Mouse (Mus musculus) kidney, adult 2 months (tissue): ENCODE measurements around the gene Tmem50b. TPM values are rescaled to one million over a fixed set of nuclear protein-coding genes. Genes with fewer than 3 reads are reported as not detected.
A peak's percentile ranks its signal among the peaks of the same experiment; 100 is the strongest.

Experiments
- DNase-seq: peaks from one replicate; pipeline ENCODE4 v3.0.0; 2021
- H3K27ac ChIP-seq: fragments of 200-500 bp; 2 replicates; pipeline ENCODE4 v1.5.1; 2012; ENCODE audit warnings: low read depth, low read length, control low read depth, inconsistent platforms; ENCODE audit not compliant: insufficient read depth
- H3K27me3 ChIP-seq: fragments of 200-500 bp; replicated peaks from 2 replicates; pipeline ENCODE4 v1.6.1; 2012; ENCODE audit warnings: mild to moderate bottlenecking, moderate library complexity, low read length, inconsistent platforms; ENCODE audit not compliant: control insufficient read depth, insufficient read depth
- H3K36me3 ChIP-seq: fragments of 200-500 bp; 2 replicates; pipeline ENCODE4 v1.6.1; 2012; ENCODE audit warnings: mild to moderate bottlenecking, moderate library complexity, low read length, inconsistent platforms; ENCODE audit not compliant: control insufficient read depth, insufficient read depth
- H3K4me1 ChIP-seq: fragments of 200-500 bp; 2 replicates; pipeline ENCODE4 v1.6.1; 2011; ENCODE audit warnings: low read length; ENCODE audit not compliant: control insufficient read depth, insufficient read depth
- H3K4me3 ChIP-seq: fragments of 200-500 bp; 2 replicates; pipeline ENCODE4 v1.5.1; 2011; ENCODE audit warnings: mild to moderate bottlenecking, low read depth, low read length, control low read depth; ENCODE audit not compliant: insufficient read depth
- CTCF ChIP-seq: fragments of 200-500 bp; conservative IDR thresholded peaks from 2 replicates; pipeline ENCODE4 v1.5.1; 2011; ENCODE audit warnings: low read depth, mild to moderate bottlenecking, control low read depth, low read length, moderate library complexity, mixed read lengths; ENCODE audit not compliant: insufficient read depth, insufficient read length
- POLR2A ChIP-seq: fragments of 200-500 bp; IDR thresholded peaks from one replicate; pipeline ENCODE4 v1.6.1; 2011; ENCODE audit warnings: low read depth, low read length, control low read depth
- WGBS: fragments of 180-500 bp; shearing (Covaris S2); methylation state at CpG from one replicate; pipeline ENCODE4 v1.1.7; 2018; 5-methylcytosine and 5-hydroxymethylcytosine counted together
- polyA plus RNA-seq: library from polyadenylated mRNA; depleted of rRNA; stranded (reverse); fragments of >200 nt; gene quantifications from 2 replicates; pipeline ENCODE4 v1.2.3, GENCODE M21; 2012

Gene Tmem50b
- polyA plus RNA-seq, 1 experiment: 40.7 TPM

GRCm38 (mm10) chr16:91547974-91548373 lies 49.6 kb downstream of the Tmem50b start:
- DNase-seq: no peak
- WGBS: 22% methylated on average over 5 of the region's 5 CpGs
- peak overlapping the region; percentile 83; the same call in 1 of the 2 replicates for H3K27ac ChIP-seq
- H3K27me3 ChIP-seq: no peaks in the 10 kb centered on the region
- no peak for TF ChIP-seq CTCF
- no peak for TF ChIP-seq POLR2A
- no peaks in the 10 kb centered on the region for H3K36me3 ChIP-seq
- H3K4me1 ChIP-seq: peaks cover 15% of the 10 kb centered on the region
- peak overlapping the region; percentile 87 for H3K4me3 ChIP-seq

GRCm38 (mm10) chr16:91546836-91547741 lies 50.5 kb downstream of the Tmem50b start, which contains the start of gene Ifngr2:
Gene Ifngr2 (plus strand): TSS chr16:91547072.
- Histone ChIP-seq H3K36me3 (no peaks in the 10 kb centered on the region), H3K27me3 (no peaks in the 10 kb centered on the region), H3K27ac (peak within 1 kb of the TSS; percentile 92), H3K4me3 (peak within 1 kb of the TSS; percentile 87), H3K4me1 (peaks cover 15% of the 10 kb centered on the region)
- DNase-seq: peak; percentile 76
- WGBS: under 1% methylated on average over 51 of the region's 74 CpGs
- TF ChIP-seq POLR2A (peak; percentile 32), CTCF (no peak)

DNA sequence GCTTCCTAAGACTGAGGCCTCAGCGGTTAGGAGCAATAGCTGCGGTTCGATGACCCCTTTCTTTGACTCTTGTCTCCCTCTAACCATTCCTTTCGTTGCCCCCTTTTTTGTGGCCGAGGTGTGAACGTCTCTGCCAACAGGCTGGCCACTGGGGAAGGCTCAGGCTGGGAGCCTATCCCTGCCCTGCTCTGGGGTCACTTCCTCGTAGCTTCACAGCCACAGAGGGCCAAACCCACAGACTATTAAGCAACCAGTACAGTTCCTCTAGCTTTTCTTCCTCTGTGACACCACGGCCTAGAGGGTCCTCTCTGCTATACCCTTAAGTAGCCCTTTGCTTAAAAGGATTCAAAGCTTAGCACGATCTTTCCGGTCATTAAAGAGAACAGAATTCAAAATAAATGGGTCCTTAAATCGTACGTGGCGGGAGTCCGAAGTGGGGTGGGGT lies 51.2 kb downstream of the Tmem50b start:
- Histone ChIP-seq H3K4me1 (peaks cover 15% of the 10 kb centered on the region), H3K36me3 (no peaks in the 10 kb centered on the region), H3K27ac (peak overlapping the region; percentile 92), H3K4me3 (peak overlapping the region; percentile 87), H3K27me3 (no peaks in the 10 kb centered on the region)
- DNase-seq: no peak
- TF ChIP-seq POLR2A: no peak
- TF ChIP-seq CTCF: no peak
- WGBS: 19% methylated on average over 14 of the region's 14 CpGs

DNA sequence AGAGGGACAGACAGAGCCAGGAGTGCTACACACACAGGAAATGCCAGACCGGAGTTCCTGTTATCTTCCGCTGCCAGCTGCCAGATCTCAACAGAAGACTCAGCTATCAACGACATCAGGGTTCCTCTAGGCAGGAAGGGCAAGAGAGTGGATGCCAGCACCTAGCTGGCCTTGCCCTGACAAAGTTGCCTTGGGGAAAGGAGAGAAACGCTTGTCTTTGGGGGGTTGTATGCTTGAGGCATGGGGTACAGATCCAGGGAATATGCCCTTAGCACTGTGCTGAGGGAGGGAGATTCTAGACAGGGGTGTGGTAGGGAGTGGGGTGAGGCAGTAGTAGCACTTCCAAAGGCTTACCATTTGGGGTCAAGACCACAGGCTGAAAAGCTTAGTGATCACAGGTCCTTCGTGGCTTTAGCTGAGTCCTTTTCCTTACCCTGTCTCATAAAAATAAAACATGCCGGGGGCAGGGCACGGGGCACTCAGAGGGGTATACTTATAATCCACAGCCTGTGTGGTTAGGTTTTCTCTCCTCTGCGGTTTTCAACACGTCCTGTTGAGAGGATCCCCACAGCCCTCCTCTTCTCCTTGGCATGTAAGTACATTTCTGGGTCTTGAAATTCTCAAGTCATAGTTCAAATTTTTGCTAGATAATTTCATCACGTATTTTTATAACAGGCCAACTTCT lies 51.9 kb downstream of the Tmem50b start:
- 64% methylated on average over 10 of the region's 10 CpGs for WGBS
- H3K36me3 ChIP-seq: no peaks in the 10 kb centered on the region
- no peak for TF ChIP-seq CTCF
- TF ChIP-seq POLR2A: no peak
- DNase-seq: peak; percentile 58
- no peaks in the 10 kb centered on the region for H3K27me3 ChIP-seq
- peaks cover 15% of the 10 kb centered on the region for H3K4me1 ChIP-seq
- no peak overlapping the region for H3K4me3 ChIP-seq
- peak overlapping the region; percentile 92 for H3K27ac ChIP-seq

DNA sequence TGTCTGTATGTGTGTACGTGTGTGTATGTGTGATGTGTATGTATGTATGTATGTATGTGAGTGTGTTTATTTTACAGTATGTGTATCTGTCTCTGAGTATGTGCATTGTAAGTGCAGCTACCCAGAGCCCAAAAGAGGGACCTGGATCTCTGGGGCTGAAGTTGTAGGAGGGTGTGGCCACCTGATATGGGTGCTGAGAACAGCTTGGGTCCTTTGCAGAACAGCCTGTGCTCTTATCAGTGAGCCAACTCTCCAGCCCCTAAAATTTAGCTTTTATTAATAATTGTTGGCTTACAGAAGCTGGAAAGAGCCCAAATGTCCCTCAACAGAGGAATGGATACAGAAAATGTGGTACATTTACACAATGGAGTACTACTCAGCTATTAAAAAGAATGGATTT lies 54.0 kb downstream of the Tmem50b start:
- no peak overlapping the region for H3K27ac ChIP-seq
- H3K4me3 ChIP-seq: no peak overlapping the region
- no peaks in the 10 kb centered on the region for H3K27me3 ChIP-seq
- no peaks in the 10 kb centered on the region for H3K36me3 ChIP-seq
- TF ChIP-seq CTCF (no peak), POLR2A (no peak)
- WGBS: 94% methylated on average over 1 of the region's 1 CpGs
- peaks cover 11% of the 10 kb centered on the region for H3K4me1 ChIP-seq
- no peak for DNase-seq

DNA sequence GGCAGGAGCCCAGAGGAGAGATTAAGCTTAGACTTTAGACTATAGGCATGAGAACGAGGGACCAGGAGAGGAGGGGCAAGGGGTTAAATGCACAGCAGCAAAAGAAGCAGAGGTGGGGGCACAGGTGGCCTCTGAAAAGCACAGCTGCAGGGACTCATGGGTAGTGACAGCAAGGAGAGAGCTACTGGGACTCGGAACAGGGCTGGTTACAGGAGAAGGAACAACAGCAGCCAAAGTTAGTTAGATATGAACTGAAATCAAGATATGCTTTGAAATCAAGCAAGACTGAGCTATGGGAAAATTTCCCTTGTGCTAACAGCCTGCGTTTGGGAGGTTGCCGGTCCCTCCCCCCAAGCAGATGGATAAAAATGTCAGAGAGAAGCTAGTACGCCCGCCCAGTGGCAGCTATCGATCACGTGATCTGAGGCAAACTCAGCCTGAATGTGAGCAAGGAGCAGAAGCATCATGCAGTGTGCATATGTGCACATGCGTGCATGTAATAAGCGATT lies 56.0 kb downstream of the Tmem50b start:
- no peak for TF ChIP-seq POLR2A
- Histone ChIP-seq H3K36me3 (no peaks in the 10 kb centered on the region), H3K4me1 (peaks cover 8% of the 10 kb centered on the region), H3K4me3 (no peak overlapping the region), H3K27ac (no peak overlapping the region), H3K27me3 (no peaks in the 10 kb centered on the region)
- no peak for DNase-seq
- WGBS: 46% methylated on average over 10 of the region's 10 CpGs

GRCm38 (mm10) chr16:91538513-91538912 lies 59.1 kb downstream of the Tmem50b start:
- WGBS: 43% methylated on average over 9 of the region's 9 CpGs
- peaks cover 2% of the 10 kb centered on the region; the same call in 1 of the 2 replicates for H3K4me1 ChIP-seq
- H3K27me3 ChIP-seq: no peaks in the 10 kb centered on the region
- peak overlapping the region; percentile 80 for H3K27ac ChIP-seq
- no peak for DNase-seq
- no peaks in the 10 kb centered on the region for H3K36me3 ChIP-seq
- TF ChIP-seq POLR2A (no peak), CTCF (no peak)
- H3K4me3 ChIP-seq: no peak overlapping the region
